20 mouse cellular contexts compared by ENCODE assay signal in genomic region chr11:100260514-100261234, GRCm38 (mm10). TPM values are rescaled to one million over a fixed set of nuclear protein-coding genes. Genes with fewer than 3 reads are reported as not detected.
DNase-seq lines count a peak whose midpoint lies in the region; ATAC-seq and TF ChIP-seq lines count a peak whose summit lies in the region.
"Had no signal": no experiment of that assay in that cellular context is flagged by ENCODE, and none has a peak within 500 bp of the region (broad histone marks: within the 10 kb centered on the region; RNA-seq: fewer than 3 reads in every experiment).

Krt17 (minus strand) TSS chr11:100261029.

- no peak within 1 kb of the TSS for H3K27ac ChIP-seq in heart, embryonic 11.5 days (ENCODE audit: low read depth, low read length)
- H3K27ac ChIP-seq in lung, embryonic 15.5 days, result no peak within 1 kb of the TSS
- no peak within 1 kb of the TSS for H3K27ac ChIP-seq in intestine, embryonic 16.5 days (ENCODE audit: low read length)
- peak within 1 kb of the TSS; percentile 24; the same call in 1 of the 2 replicates for H3K27ac ChIP-seq in stomach, postnatal 0 days (replicated peaks)
- H3K27ac ChIP-seq: hindbrain, embryonic 13.5 days; left cerebral cortex, adult 2 months; liver, embryonic 12.5 days had no signal

- no peak for TF ChIP-seq POLR2A in lung, adult 2 months (IDR thresholded peaks at IDR 0.05; ENCODE audit: borderline replicate concordance, extremely low read depth, low read depth, low read length)

- no peak within 1 kb of the TSS; the same call in 1 of the 2 replicates for H3K9ac ChIP-seq in heart, embryonic 11.5 days (ENCODE audit: low read depth, low read length)
- H3K9ac ChIP-seq in lung, embryonic 15.5 days, result no peak within 1 kb of the TSS
- H3K9ac ChIP-seq in intestine, embryonic 16.5 days (ENCODE audit: low read depth, low read length), result no peak within 1 kb of the TSS
- no peak within 1 kb of the TSS for H3K9ac ChIP-seq in stomach, postnatal 0 days (ENCODE audit: low read length)
- H3K9ac ChIP-seq: hindbrain, embryonic 13.5 days; liver, embryonic 12.5 days had no signal

- H3K4me3 ChIP-seq in heart, embryonic 11.5 days (ENCODE audit: low read depth, low read length), result no peak within 1 kb of the TSS
- H3K4me3 ChIP-seq in lung, embryonic 15.5 days, result no peak within 1 kb of the TSS
- H3K4me3 ChIP-seq in lung, adult 2 months (replicated peaks; ENCODE audit: extremely low read depth, low read depth, low read length), result no peak within 1 kb of the TSS
- H3K4me3 ChIP-seq in intestine, embryonic 16.5 days (ENCODE audit: low read length), result no peak within 1 kb of the TSS
- H3K4me3 ChIP-seq in stomach, postnatal 0 days (ENCODE audit: low read depth, low read length), result no peak within 1 kb of the TSS
- H3K4me3 ChIP-seq: hindbrain, embryonic 13.5 days; left cerebral cortex, adult 2 months; liver, embryonic 12.5 days had no signal

- WGBS in heart, embryonic 11.5 days (ENCODE audit: insufficient replicate concordance), result 61% methylated on average over 21 of the region's 21 CpGs
- 71% methylated on average over 21 of the region's 21 CpGs for WGBS in lung, embryonic 15.5 days
- WGBS in lung, adult 2 months, result 70% methylated on average over 21 of the region's 21 CpGs
- WGBS in intestine, embryonic 16.5 days, result 81% methylated on average over 21 of the region's 21 CpGs
- WGBS in stomach, postnatal 0 days, result 71% methylated on average over 20 of the region's 21 CpGs

- H3K4me2 ChIP-seq in heart, embryonic 11.5 days, result no peak within 1 kb of the TSS
- no peak within 1 kb of the TSS for H3K4me2 ChIP-seq in lung, embryonic 15.5 days
- H3K4me2 ChIP-seq in intestine, embryonic 16.5 days (ENCODE audit: low read depth, low read length), result no peak within 1 kb of the TSS
- peak within 1 kb of the TSS; percentile 25 for H3K4me2 ChIP-seq in stomach, postnatal 0 days (replicated peaks; ENCODE audit: low read depth)
- H3K4me2 ChIP-seq: hindbrain, embryonic 13.5 days; liver, embryonic 12.5 days; midbrain, embryonic 11.5 days had no signal

- peaks cover 2% of the 10 kb centered on the region; the same call in 1 of the 2 replicates for H3K27me3 ChIP-seq in heart, embryonic 11.5 days (ENCODE audit: control insufficient read depth, insufficient read depth, low read length)
- no peaks in the 10 kb centered on the region for H3K27me3 ChIP-seq in lung, embryonic 15.5 days
- H3K27me3 ChIP-seq in intestine, embryonic 16.5 days (replicated peaks; ENCODE audit: control insufficient read depth, insufficient read depth, low read length), result no peaks in the 10 kb centered on the region
- no peaks in the 10 kb centered on the region for H3K27me3 ChIP-seq in stomach, postnatal 0 days (ENCODE audit: control insufficient read depth, insufficient read depth, low read length)

- H3K36me3 ChIP-seq in heart, embryonic 11.5 days (ENCODE audit: control insufficient read depth, insufficient read depth, low read length), result no peaks in the 10 kb centered on the region
- H3K36me3 ChIP-seq in lung, embryonic 15.5 days, result no peaks in the 10 kb centered on the region
- H3K36me3 ChIP-seq in intestine, embryonic 16.5 days (ENCODE audit: control insufficient read depth, insufficient read depth, low read length), result no peaks in the 10 kb centered on the region
- no peaks in the 10 kb centered on the region for H3K36me3 ChIP-seq in stomach, postnatal 0 days (ENCODE audit: control insufficient read depth, insufficient read depth, low read length)
- H3K36me3 ChIP-seq: hindbrain, embryonic 13.5 days; liver, embryonic 12.5 days had no signal

- H3K4me1 ChIP-seq in heart, embryonic 11.5 days (ENCODE audit: control insufficient read depth, insufficient read depth, low read length), result no peaks in the 10 kb centered on the region
- H3K4me1 ChIP-seq in lung, embryonic 15.5 days, result no peaks in the 10 kb centered on the region
- no peaks in the 10 kb centered on the region for H3K4me1 ChIP-seq in lung, adult 2 months (ENCODE audit: control insufficient read depth, insufficient read depth, low read length)
- H3K4me1 ChIP-seq in intestine, embryonic 16.5 days (ENCODE audit: control insufficient read depth, insufficient read depth, low read length), result no peaks in the 10 kb centered on the region
- H3K4me1 ChIP-seq in stomach, postnatal 0 days (replicated peaks; ENCODE audit: control insufficient read depth, insufficient read depth), result no peaks in the 10 kb centered on the region
- H3K4me1 ChIP-seq: hindbrain, embryonic 13.5 days; liver, embryonic 12.5 days had no signal

- DNase-seq in heart, adult 11 months, result peak; percentile 81
- DNase-seq in lung, adult 2 months, result no peak
- no peak for DNase-seq in stomach, postnatal 0 days (ENCODE audit: low spot score)
- no peak for DNase-seq in adrenal gland, postnatal 10 days
- DNase-seq: B cell, adult 2 months; cerebellum, adult 11 months; gastrocnemius, postnatal 36 days; kidney, adult 2 months; lung, postnatal 36 days; thymus, postnatal 36 days had no signal

- ATAC-seq in heart, embryonic 11.5 days (replicated peaks; ENCODE audit: insufficient number of reproducible peaks, low FRiP score, low TSS enrichment), result no peak
- no peak for ATAC-seq in lung, embryonic 15.5 days (ENCODE audit: borderline replicate concordance, extremely low read depth, low FRiP score, low TSS enrichment)
- ATAC-seq in intestine, embryonic 16.5 days, result no peak
- ATAC-seq in stomach, postnatal 0 days (ENCODE audit: low FRiP score, low TSS enrichment), result no peak
- ATAC-seq: activated CD4-positive, CD25-positive, alpha-beta regulatory T cell, adult 4 months; liver, embryonic 12.5 days had no signal

- TF ChIP-seq EP300 in stomach, postnatal 0 days (optimal IDR thresholded peaks at IDR 0.05), result no peak

- TF ChIP-seq CTCF in lung, adult 2 months (IDR thresholded peaks at IDR 0.05; ENCODE audit: insufficient read depth, low read length), result no peak
- no peak for TF ChIP-seq CTCF in stomach, postnatal 0 days (IDR thresholded peaks at IDR 0.05; ENCODE audit: low read depth)

- H3K9me3 ChIP-seq in heart, embryonic 11.5 days (replicated peaks; ENCODE audit: control insufficient read depth, low read length), result no peaks in the 10 kb centered on the region
- no peaks in the 10 kb centered on the region for H3K9me3 ChIP-seq in lung, embryonic 15.5 days
- H3K9me3 ChIP-seq in intestine, embryonic 16.5 days (ENCODE audit: control insufficient read depth, low read length), result no peaks in the 10 kb centered on the region
- H3K9me3 ChIP-seq in stomach, postnatal 0 days (ENCODE audit: control insufficient read depth, low read length), result no peaks in the 10 kb centered on the region
- H3K9me3 ChIP-seq: hindbrain, embryonic 13.5 days; liver, embryonic 12.5 days had no signal

RNA-seq across cellular contexts. Expression of gene Krt17, which starts in this region (rescaled TPM):
- 0.14 and 0.82 TPM in 2 replicates for polyA plus RNA-seq in heart, embryonic 11.5 days (2014; fragmentation: Nextera tagmentation; extraction: Ambion mirVana)
- polyA plus RNA-seq in lung, embryonic 15.5 days (2015; fragmentation: Nextera tagmentation; extraction: Ambion mirVana), result 7.5 and 18.2 TPM in 2 replicates
- polyA plus RNA-seq in lung, adult 2 months (2012; rRNA removed), result 0.38 and 0.65 TPM in 2 replicates
- 11.5 and 11.8 TPM in 2 replicates for polyA plus RNA-seq in intestine, embryonic 16.5 days (2015; fragmentation: Nextera tagmentation; extraction: Ambion mirVana)
- polyA plus RNA-seq in stomach, postnatal 0 days (2015; fragmentation: Nextera tagmentation; extraction: Ambion mirVana), result 46.4 and 63.4 TPM in 2 replicates
- total RNA-seq in adrenal gland, postnatal 10 days (2021), result not detected
- total RNA-seq: left cerebral cortex, adult 2 months; MEL had no signal
- polyA plus RNA-seq: midbrain, embryonic 11.5 days; spleen, adult 2 months had no signal
